Mouse (Mus musculus) adrenal gland, postnatal 0 days (tissue): ENCODE measurements around the gene BC034090. TPM values are rescaled to one million over a fixed set of nuclear protein-coding genes. Genes with fewer than 3 reads are reported as not detected.

Source experiments
- polyA plus RNA-seq: library from polyadenylated mRNA; unstranded; fragments of >200 nt; fragmentation: Nextera tagmentation; extraction: Ambion mirVana; gene quantifications from 2 replicates; pipeline ENCODE4 v1.2.1, GENCODE M21; 2015

Gene BC034090
- 4.9 and 6.6 TPM in 2 replicates for polyA plus RNA-seq

DNA sequence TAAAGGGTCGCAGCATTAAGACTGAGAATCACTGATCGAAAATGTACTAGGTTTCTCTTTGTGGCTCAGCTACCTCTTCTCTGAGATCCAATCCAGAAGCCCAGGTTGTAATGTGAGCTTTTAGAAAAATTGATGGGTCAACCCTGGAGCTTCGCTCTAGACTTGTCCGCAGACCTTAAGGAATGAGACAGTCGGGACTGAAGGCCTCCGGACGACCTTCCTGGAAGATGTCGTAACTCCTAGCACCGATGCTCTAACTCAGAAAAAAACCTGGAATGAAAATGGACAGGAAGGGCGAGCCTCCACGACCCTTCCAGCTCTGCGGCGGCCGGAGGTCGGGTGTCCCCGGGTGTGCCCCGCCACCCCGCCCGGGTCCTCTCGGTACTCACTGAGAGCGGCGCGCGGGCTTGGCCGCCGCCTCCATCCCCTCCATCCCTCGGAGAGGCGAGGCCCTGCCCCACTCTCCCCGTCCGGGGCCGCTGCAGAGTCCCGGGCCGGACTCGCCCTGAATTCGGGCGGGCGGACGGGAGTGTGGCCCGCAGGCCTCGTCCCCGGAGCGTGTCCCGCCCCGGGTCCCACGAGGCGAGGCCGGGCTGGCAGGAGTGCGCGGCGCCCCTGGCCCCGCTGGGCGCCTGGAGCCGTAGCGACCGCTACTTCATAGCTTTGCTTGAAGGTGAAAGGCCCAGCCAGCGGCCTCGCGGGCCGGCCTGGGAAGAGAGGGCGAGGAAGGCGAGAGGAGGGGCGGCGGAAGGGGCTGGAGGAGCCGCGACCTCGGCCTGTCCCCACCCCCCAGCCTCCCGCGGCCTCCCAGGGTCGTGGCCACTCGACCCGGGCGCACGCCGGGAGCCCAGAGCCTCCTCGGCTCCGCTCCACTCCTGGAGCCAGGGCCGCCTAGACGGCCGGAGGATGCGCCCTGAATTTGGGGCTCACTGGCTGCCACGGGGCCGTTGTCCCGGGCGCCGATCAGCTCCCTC, at the start of gene BC034090:
BC034090 (minus strand) TSS at position 648 of the 974 bp plus-strand sequence.

Other genes with a start within 250 kb of the BC034090 start
- gene Ier5, start 144.8 kb downstream of the BC034090 start, polyA plus RNA-seq: 7.4 and 9.0 TPM in 2 replicates
- gene Mr1, start 97.6 kb downstream of the BC034090 start, polyA plus RNA-seq: 17.3 and 22.3 TPM in 2 replicates
- gene Stx6, start 85.7 kb downstream of the BC034090 start, polyA plus RNA-seq: 37.6 and 50.9 TPM in 2 replicates
- 7.7 and 10.4 TPM in 2 replicates for gene Xpr1, start 173.0 kb upstream of the BC034090 start, polyA plus RNA-seq